Mouse (Mus musculus): ENCODE measurements around the gene Def6.

DNA sequence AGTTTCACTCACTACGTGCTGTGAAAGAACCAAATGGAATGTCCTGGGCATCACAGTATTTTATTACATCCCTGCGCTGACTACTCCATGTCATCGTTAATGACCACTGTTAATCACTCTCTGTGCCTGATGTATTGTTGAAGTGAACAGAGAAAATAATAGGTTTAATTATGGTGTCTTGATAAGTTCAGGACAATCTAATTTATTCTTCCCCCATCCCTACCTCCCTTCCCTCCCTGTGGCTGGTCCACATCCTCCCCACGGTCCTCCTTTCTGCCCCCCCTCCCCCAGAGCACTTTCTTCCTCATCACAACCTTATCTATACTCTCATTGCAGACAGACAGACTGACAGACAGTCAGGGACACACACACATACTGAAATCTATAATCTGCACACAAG is 47.2 kb downstream of the Def6 start:
- TF ChIP-seq MYOD1 (IDR thresholded peaks at IDR 0.05; ENCODE audit: control insufficient read depth in 1 of 3, insufficient read length in 2 of 3, low read depth in 2 of 3) (no peak), POLR2AphosphoS2 (IDR thresholded peaks at IDR 0.05; ENCODE audit: insufficient read length, low read depth) (no peak), TCF12 (IDR thresholded peaks at IDR 0.05; ENCODE audit: insufficient read depth, poor library complexity, severe bottlenecking) (no peak), E2F4 (IDR thresholded peaks at IDR 0.05; ENCODE audit: insufficient read depth) (no peak), POLR2A (IDR thresholded peaks at IDR 0.05; ENCODE audit: insufficient read length, low read depth) (no peak), TCF3 (IDR thresholded peaks at IDR 0.05; ENCODE audit: insufficient read length, low read depth) (no peak), USF1 (IDR thresholded peaks at IDR 0.05; ENCODE audit: low read depth) (no peak), MAX (IDR thresholded peaks at IDR 0.05; ENCODE audit: low read depth) (no peak), MYOG (IDR thresholded peaks at IDR 0.05; ENCODE audit: control insufficient read depth in 1 of 3, insufficient read depth in 1 of 3, insufficient read length in 2 of 3, low read depth in 2 of 3) (no peak), SRF (IDR thresholded peaks at IDR 0.05; ENCODE audit: control insufficient read depth, insufficient read length, low read depth) (no peak), REST (IDR thresholded peaks at IDR 0.05; ENCODE audit: insufficient read depth, insufficient read length) (no peak), CEBPB (IDR thresholded peaks at IDR 0.05; ENCODE audit: insufficient read depth, poor library complexity, severe bottlenecking) (no peak)

Data from myocyte (in vitro differentiated cells).